Mouse (Mus musculus) heart, embryonic 12.5 days (tissue): ENCODE results near the gene Vps16. TPM values are rescaled to one million over a fixed set of nuclear protein-coding genes. Genes with fewer than 3 reads are reported as not detected.

Experiments used
- ATAC-seq: fragments of 200-750 bp; cut with Nextera tagmentation; 2 replicates; pipeline ENCODE4 v1.8.0; 2017; ENCODE audit warnings: moderate TSS enrichment, moderate library complexity; ENCODE audit not compliant: insufficient number of reproducible peaks, low FRiP score
- H3K27ac ChIP-seq: fragments of 300-500 bp; sonication (generic); 2 replicates; pipeline ENCODE4 v1.5.1; 2016; ENCODE audit warnings: mild to moderate bottlenecking, moderate library complexity; ENCODE audit not compliant: poor library complexity, severe bottlenecking
- H3K27me3 ChIP-seq: fragments of 300-500 bp; sonication (generic); replicated peaks from 2 replicates; pipeline ENCODE4 v1.6.1; 2016; ENCODE audit warnings: mild to moderate bottlenecking, moderate library complexity
- H3K36me3 ChIP-seq: fragments of 300-500 bp; sonication (generic); 2 replicates; pipeline ENCODE4 v1.6.1; 2016; ENCODE audit warnings: mild to moderate bottlenecking, moderate library complexity
- H3K4me1 ChIP-seq: fragments of 300-500 bp; sonication (generic); replicated peaks from 2 replicates; pipeline ENCODE4 v1.6.1; 2016; ENCODE audit warnings: mild to moderate bottlenecking
- H3K4me2 ChIP-seq: fragments of 300-500 bp; sonication (generic); 2 replicates; pipeline ENCODE4 v1.6.1; 2016; ENCODE audit warnings: mild to moderate bottlenecking, moderate library complexity
- H3K4me3 ChIP-seq: fragments of 300-500 bp; sonication (generic); 2 replicates; pipeline ENCODE4 v1.5.1; 2016; ENCODE audit warnings: mild to moderate bottlenecking
- H3K9ac ChIP-seq: fragments of 300-500 bp; sonication (generic); 2 replicates; pipeline ENCODE4 v1.6.1; 2016; ENCODE audit warnings: mild to moderate bottlenecking, moderate library complexity
- H3K9me3 ChIP-seq: fragments of 300-500 bp; sonication (generic); replicated peaks from 2 replicates; pipeline ENCODE4 v1.6.1; 2016; ENCODE audit warnings: mild to moderate bottlenecking, moderate library complexity
- WGBS: fragments of 180-500 bp; shearing (Covaris S2); methylation state at CpG from one replicate; pipeline ENCODE4 v1.1.7; 2016; 5-methylcytosine and 5-hydroxymethylcytosine counted together
- polyA plus RNA-seq: library from polyadenylated mRNA; unstranded; fragments of >200 nt; fragmentation: Nextera tagmentation; extraction: Ambion mirVana; gene quantifications from 2 replicates; pipeline ENCODE4 v1.2.1, GENCODE M21; 2016

Vps16 gene
- polyA plus RNA-seq, 1 experiment from 2014 or later, result 63.5 TPM

GRCm38 (mm10) chr2:130461287-130462071 lies 37.3 kb downstream of the Vps16 start:
- Histone ChIP-seq H3K36me3 (peaks cover 20% of the 10 kb centered on the region), H3K4me2 (no peak overlapping the region), H3K4me1 (peaks cover 18% of the 10 kb centered on the region; the same call in 1 of the 2 replicates), H3K4me3 (no peak overlapping the region), H3K27ac (no peak overlapping the region), H3K27me3 (no peaks in the 10 kb centered on the region), H3K9ac (no peak overlapping the region), H3K9me3 (no peaks in the 10 kb centered on the region; the same call in 1 of the 2 replicates)
- ATAC-seq, result no peak
- 70% methylated on average over 15 of the region's 15 CpGs for WGBS

GRCm38 (mm10) chr2:130466438-130466837 lies 42.3 kb downstream of the Vps16 start:
- H3K36me3 ChIP-seq, result peaks cover 17% of the 10 kb centered on the region
- 68% methylated on average over 1 of the region's 1 CpGs for WGBS
- no peak overlapping the region for H3K27ac ChIP-seq
- peaks cover 17% of the 10 kb centered on the region for H3K4me1 ChIP-seq
- no peak overlapping the region for H3K4me2 ChIP-seq
- no peaks in the 10 kb centered on the region; the same call in 1 of the 2 replicates for H3K9me3 ChIP-seq
- H3K27me3 ChIP-seq, result no peaks in the 10 kb centered on the region
- no peak for ATAC-seq
- H3K9ac ChIP-seq, result no peak overlapping the region
- no peak overlapping the region for H3K4me3 ChIP-seq

DNA sequence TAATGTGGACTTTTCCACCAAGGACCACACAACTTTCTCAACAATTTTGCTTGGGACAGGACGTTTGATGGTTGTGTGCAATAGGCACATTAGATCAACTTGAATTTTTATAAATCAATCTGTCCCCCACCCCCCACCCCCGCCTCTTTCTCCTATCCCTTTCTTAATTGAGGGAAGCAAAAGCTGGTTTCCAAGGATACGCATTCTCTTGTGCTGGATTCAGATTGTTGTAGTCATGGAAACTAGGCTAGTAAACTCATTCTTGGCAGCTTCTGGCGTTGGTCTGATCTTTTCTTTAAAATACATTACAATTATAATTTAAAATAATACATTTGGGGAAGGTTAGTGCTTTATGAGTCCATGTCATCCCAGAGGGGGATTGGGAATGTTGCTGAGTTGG lies 45.2 kb downstream of the Vps16 start:
- no peaks in the 10 kb centered on the region for H3K36me3 ChIP-seq
- no peak overlapping the region for H3K27ac ChIP-seq
- 71% methylated on average over 4 of the region's 4 CpGs for WGBS
- no peaks in the 10 kb centered on the region for H3K9me3 ChIP-seq
- H3K4me1 ChIP-seq, result peaks cover 20% of the 10 kb centered on the region
- ATAC-seq, result no peak
- no peak overlapping the region for H3K4me3 ChIP-seq
- no peak overlapping the region for H3K4me2 ChIP-seq
- H3K27me3 ChIP-seq, result no peaks in the 10 kb centered on the region
- no peak overlapping the region for H3K9ac ChIP-seq

DNA sequence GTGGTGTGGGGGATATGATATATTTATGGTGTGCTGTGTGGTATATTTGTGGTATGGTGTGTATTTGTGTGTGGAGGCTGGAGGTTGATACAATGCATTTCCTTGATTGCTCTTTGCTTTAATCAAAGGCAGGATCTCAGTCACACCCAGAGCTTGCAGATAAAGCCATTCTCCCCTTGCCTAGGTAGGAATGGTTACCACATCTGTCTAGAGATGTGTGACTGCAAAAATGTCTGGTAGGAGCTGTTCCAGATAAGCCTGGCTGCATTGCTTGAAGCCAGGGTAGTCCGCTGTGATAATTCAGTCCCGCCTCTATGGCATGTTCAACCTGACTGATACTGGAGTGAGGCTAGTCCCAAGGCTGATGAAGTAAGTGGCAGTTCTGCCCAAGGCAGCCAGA lies 45.8 kb downstream of the Vps16 start:
- Histone ChIP-seq H3K9me3 (no peaks in the 10 kb centered on the region), H3K4me3 (no peak overlapping the region), H3K36me3 (no peaks in the 10 kb centered on the region), H3K9ac (no peak overlapping the region), H3K4me2 (no peak overlapping the region), H3K27me3 (no peaks in the 10 kb centered on the region), H3K27ac (no peak overlapping the region), H3K4me1 (peaks cover 19% of the 10 kb centered on the region)
- ATAC-seq, result 0 out of 2 replicates have a peak, but pooled peaks have one; percentile 22
- 12% methylated on average over 2 of the region's 2 CpGs for WGBS

DNA sequence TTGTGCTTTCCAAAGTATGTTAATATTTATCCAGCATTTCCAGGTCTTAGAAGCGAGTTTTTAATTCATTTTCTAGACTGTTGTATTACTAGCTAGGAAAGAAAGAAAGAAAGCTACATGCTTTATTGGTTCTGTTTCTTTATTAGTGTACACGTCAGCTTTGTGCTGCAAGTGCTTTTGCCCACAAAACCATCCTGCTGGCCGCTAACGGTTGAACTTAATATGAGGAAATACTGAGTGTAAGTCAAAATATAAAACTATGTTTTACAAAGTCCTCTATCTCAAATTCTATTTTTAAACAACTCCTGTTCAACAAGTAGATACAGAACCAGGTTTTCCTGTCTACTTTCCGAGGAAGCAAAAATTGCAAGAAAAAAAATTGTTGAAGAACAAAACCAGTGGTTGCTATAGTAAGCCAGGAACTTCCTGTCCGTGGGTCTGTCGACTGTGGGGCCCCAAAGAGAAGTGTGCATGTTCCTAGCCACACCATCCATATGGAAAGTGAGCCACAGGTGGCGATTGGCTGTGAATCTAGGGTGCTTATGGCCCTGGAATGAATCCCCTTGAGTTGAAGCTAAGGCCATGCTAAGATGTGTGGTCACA lies 48.9 kb downstream of the Vps16 start:
- Histone ChIP-seq H3K4me2 (no peak overlapping the region), H3K27me3 (no peaks in the 10 kb centered on the region), H3K4me3 (no peak overlapping the region), H3K9ac (no peak overlapping the region), H3K27ac (no peak overlapping the region), H3K36me3 (peaks cover 5% of the 10 kb centered on the region; the same call in 1 of the 2 replicates), H3K9me3 (no peaks in the 10 kb centered on the region), H3K4me1 (peaks cover 28% of the 10 kb centered on the region)
- no peak for ATAC-seq
- WGBS, result 66% methylated on average over 8 of the region's 8 CpGs

- H3K9me3 ChIP-seq, result no peaks in the 10 kb centered on the region
- no peak overlapping the region for H3K27ac ChIP-seq
- no peak overlapping the region for H3K4me2 ChIP-seq
- WGBS, result 91% methylated on average over 11 of the region's 11 CpGs
- H3K4me3 ChIP-seq, result no peak overlapping the region
- H3K27me3 ChIP-seq, result no peaks in the 10 kb centered on the region
- peaks cover 7% of the 10 kb centered on the region; the same call in 1 of the 2 replicates for H3K36me3 ChIP-seq
- ATAC-seq, result no peak
- peaks cover 18% of the 10 kb centered on the region; the same call in 1 of the 2 replicates for H3K4me1 ChIP-seq
- H3K9ac ChIP-seq, result no peak overlapping the region
Observed at GRCm38 (mm10) chr2:130475764-130476163, 51.6 kb downstream of the Vps16 start.

DNA sequence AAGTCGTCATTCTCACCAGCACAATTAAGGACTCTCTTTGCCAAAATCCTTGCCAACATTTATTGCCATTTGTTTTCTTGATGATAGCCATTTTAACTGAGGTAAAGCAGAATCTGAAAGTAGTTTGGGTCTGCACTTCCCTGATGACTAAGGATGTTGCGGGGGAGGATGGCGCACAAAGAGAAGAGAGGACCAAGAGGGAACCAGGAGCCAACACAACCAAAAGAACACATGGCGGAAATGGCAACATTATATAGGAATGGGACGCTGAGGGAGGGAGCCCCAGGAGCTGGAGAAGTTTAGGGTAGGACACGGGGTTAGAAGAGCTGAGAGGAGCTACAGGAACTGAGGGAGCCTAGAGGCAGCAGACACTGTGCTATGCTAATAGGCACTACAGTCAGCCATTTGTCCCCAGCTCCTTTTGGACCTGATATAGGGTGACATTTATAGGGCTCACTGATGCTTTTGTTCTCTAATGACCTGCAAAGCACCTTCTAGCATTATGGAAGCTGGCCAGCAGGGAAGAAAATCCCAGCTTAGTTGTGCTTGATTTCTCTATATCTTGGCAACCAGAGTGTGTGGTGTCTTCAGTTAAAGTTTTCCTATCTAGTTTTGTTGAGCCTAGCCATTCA lies 52.6 kb downstream of the Vps16 start:
- Histone ChIP-seq H3K4me3 (no peak overlapping the region), H3K9me3 (no peaks in the 10 kb centered on the region), H3K27ac (no peak overlapping the region), H3K27me3 (no peaks in the 10 kb centered on the region), H3K4me2 (no peak overlapping the region), H3K4me1 (peaks cover 18% of the 10 kb centered on the region; the same call in 1 of the 2 replicates), H3K9ac (no peak overlapping the region), H3K36me3 (peaks cover 7% of the 10 kb centered on the region; the same call in 1 of the 2 replicates)
- 71% methylated on average over 6 of the region's 6 CpGs for WGBS
- ATAC-seq, result no peak

DNA sequence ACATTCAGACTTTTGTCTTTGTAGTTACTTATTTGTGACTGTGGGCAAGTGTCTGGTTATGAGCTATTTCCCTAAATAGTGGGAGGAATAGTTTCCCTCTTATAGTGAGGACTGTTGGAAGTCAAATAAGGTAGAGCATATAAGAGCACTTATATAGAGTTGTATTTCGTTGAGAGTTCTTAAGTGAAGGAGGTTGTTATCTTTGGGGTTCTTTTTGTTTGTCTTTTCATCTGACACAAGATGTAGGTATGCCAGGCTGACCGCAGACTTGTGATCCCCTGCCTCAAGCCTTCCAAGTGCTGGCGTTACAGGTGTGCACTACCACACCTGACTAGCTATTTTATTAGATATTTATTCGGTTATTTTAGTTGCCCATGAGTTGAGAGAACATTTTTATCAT lies 58.0 kb downstream of the Vps16 start:
- Histone ChIP-seq H3K27me3 (no peaks in the 10 kb centered on the region), H3K4me2 (no peak overlapping the region), H3K9ac (no peak overlapping the region), H3K4me1 (no peaks in the 10 kb centered on the region), H3K36me3 (peaks cover 7% of the 10 kb centered on the region; the same call in 1 of the 2 replicates), H3K9me3 (no peaks in the 10 kb centered on the region), H3K27ac (no peak overlapping the region), H3K4me3 (no peak overlapping the region)
- no peak for ATAC-seq
- WGBS, result 92% methylated on average over 4 of the region's 4 CpGs

GRCm38 (mm10) chr2:130482700-130483099 lies 58.6 kb downstream of the Vps16 start:
- H3K4me1 ChIP-seq, result no peaks in the 10 kb centered on the region
- no peak overlapping the region for H3K4me2 ChIP-seq
- peaks cover 5% of the 10 kb centered on the region; the same call in 1 of the 2 replicates for H3K36me3 ChIP-seq
- no peaks in the 10 kb centered on the region for H3K9me3 ChIP-seq
- no peak overlapping the region for H3K9ac ChIP-seq
- H3K27ac ChIP-seq, result no peak overlapping the region
- H3K4me3 ChIP-seq, result no peak overlapping the region
- ATAC-seq, result no peak
- WGBS, result 94% methylated on average over 3 of the region's 3 CpGs
- no peaks in the 10 kb centered on the region for H3K27me3 ChIP-seq

- WGBS, result 92% methylated on average over 1 of the region's 1 CpGs
Observed at GRCm38 (mm10) chr2:130484206-130484605, 60.1 kb downstream of the Vps16 start.

GRCm38 (mm10) chr2:130488002-130488401 lies 63.9 kb downstream of the Vps16 start:
- H3K4me2 ChIP-seq, result no peak overlapping the region
- H3K4me3 ChIP-seq, result no peak overlapping the region
- no peaks in the 10 kb centered on the region for H3K9me3 ChIP-seq
- peaks cover 12% of the 10 kb centered on the region for H3K4me1 ChIP-seq
- H3K27ac ChIP-seq, result no peak overlapping the region
- no peaks in the 10 kb centered on the region for H3K27me3 ChIP-seq
- WGBS, result 94% methylated on average over 2 of the region's 2 CpGs
- H3K9ac ChIP-seq, result no peak overlapping the region
- ATAC-seq, result no peak
- peaks cover 3% of the 10 kb centered on the region; the same call in 1 of the 2 replicates for H3K36me3 ChIP-seq

More at GRCm38 (mm10) chr2:130484206-130484605, 60.1 kb downstream of the Vps16 start:
- ATAC-seq, result no peak
- no peaks in the 10 kb centered on the region for H3K9me3 ChIP-seq
- no peak overlapping the region for H3K4me3 ChIP-seq
- no peak overlapping the region for H3K9ac ChIP-seq
- no peaks in the 10 kb centered on the region for H3K36me3 ChIP-seq
- H3K27me3 ChIP-seq, result no peaks in the 10 kb centered on the region
- no peak overlapping the region for H3K27ac ChIP-seq
- no peaks in the 10 kb centered on the region for H3K4me1 ChIP-seq
- H3K4me2 ChIP-seq, result no peak overlapping the region
